In genomic region chr5:21391616-21392384, GRCm38 (mm10) we compare ENCODE assay signal across 18 mouse cellular contexts. TPM values are rescaled to one million over a fixed set of nuclear protein-coding genes. Genes with fewer than 3 reads are reported as not detected.
A peak's percentile ranks its signal among the peaks of the same experiment; 100 is the strongest.
DNase-seq lines count a peak whose midpoint lies in the region; ATAC-seq and TF ChIP-seq lines count a peak whose summit lies in the region.
"Had no signal": no experiment of that assay in that cellular context is flagged by ENCODE, and none has a peak within 500 bp of the region (broad histone marks: within the 10 kb centered on the region; RNA-seq: fewer than 3 reads in every experiment).

No protein-coding gene starts in this region.

- no peaks in the 10 kb centered on the region for H3K9me3 ChIP-seq in heart, embryonic 13.5 days
- no peaks in the 10 kb centered on the region for H3K9me3 ChIP-seq in neural tube, embryonic 12.5 days
- H3K9me3 ChIP-seq in neural tube, embryonic 15.5 days (replicated peaks) = no peaks in the 10 kb centered on the region
- H3K9me3 ChIP-seq in kidney, postnatal 0 days (replicated peaks; ENCODE audit: low read length) = no peaks in the 10 kb centered on the region
- H3K9me3 ChIP-seq in stomach, embryonic 16.5 days (replicated peaks; ENCODE audit: control insufficient read depth, low read length) = no peaks in the 10 kb centered on the region
- H3K9me3 ChIP-seq in hindbrain, postnatal 0 days (ENCODE audit: low read length) = no peaks in the 10 kb centered on the region
- H3K9me3 ChIP-seq: embryonic facial prominence, embryonic 12.5 days; forebrain, embryonic 13.5 days; midbrain, embryonic 12.5 days had no signal

- H3K27me3 ChIP-seq in heart, embryonic 13.5 days (replicated peaks) = no peaks in the 10 kb centered on the region
- no peaks in the 10 kb centered on the region for H3K27me3 ChIP-seq in neural tube, embryonic 12.5 days (replicated peaks)
- H3K27me3 ChIP-seq in neural tube, embryonic 15.5 days (replicated peaks) = no peaks in the 10 kb centered on the region
- no peaks in the 10 kb centered on the region for H3K27me3 ChIP-seq in kidney, postnatal 0 days (ENCODE audit: insufficient read depth, low read length)
- H3K27me3 ChIP-seq in stomach, embryonic 16.5 days (ENCODE audit: control insufficient read depth, insufficient read depth, low read length) = no peaks in the 10 kb centered on the region
- no peaks in the 10 kb centered on the region for H3K27me3 ChIP-seq in hindbrain, postnatal 0 days (ENCODE audit: insufficient read depth, low read length)
- H3K27me3 ChIP-seq: embryonic facial prominence, embryonic 12.5 days; forebrain, embryonic 13.5 days; midbrain, embryonic 12.5 days had no signal

- TF ChIP-seq CTCF in kidney, postnatal 0 days (IDR thresholded peaks at IDR 0.05; ENCODE audit: low read depth) = no peak
- no peak for TF ChIP-seq CTCF in hindbrain, postnatal 0 days (IDR thresholded peaks at IDR 0.05; ENCODE audit: low read depth)

- no peak for ATAC-seq in heart, embryonic 13.5 days (ENCODE audit: extremely low read depth, insufficient number of reproducible peaks, low FRiP score, low TSS enrichment)
- peak; percentile 17; the same call in 1 of the 2 replicates for ATAC-seq in neural tube, embryonic 12.5 days (ENCODE audit: low FRiP score, low read depth)
- ATAC-seq in neural tube, embryonic 15.5 days (ENCODE audit: low FRiP score) = no peak
- peak; percentile 75 for ATAC-seq in kidney, postnatal 0 days (replicated peaks; ENCODE audit: low FRiP score, low read depth)
- peak; percentile 66 for ATAC-seq in stomach, embryonic 16.5 days (ENCODE audit: insufficient read depth, low FRiP score)
- ATAC-seq in hindbrain, postnatal 0 days = no peak
- ATAC-seq: forebrain, embryonic 13.5 days had no signal

- no peaks in the 10 kb centered on the region for H3K36me3 ChIP-seq in heart, embryonic 13.5 days
- H3K36me3 ChIP-seq in neural tube, embryonic 12.5 days = no peaks in the 10 kb centered on the region
- no peaks in the 10 kb centered on the region for H3K36me3 ChIP-seq in neural tube, embryonic 15.5 days
- H3K36me3 ChIP-seq in kidney, postnatal 0 days (ENCODE audit: insufficient read depth, low read length) = no peaks in the 10 kb centered on the region
- H3K36me3 ChIP-seq in stomach, embryonic 16.5 days (ENCODE audit: control insufficient read depth, insufficient read depth, low read length) = no peaks in the 10 kb centered on the region
- no peaks in the 10 kb centered on the region for H3K36me3 ChIP-seq in hindbrain, postnatal 0 days (ENCODE audit: insufficient read depth, low read length)
- H3K36me3 ChIP-seq: embryonic facial prominence, embryonic 12.5 days; midbrain, embryonic 12.5 days had no signal

- H3K4me2 ChIP-seq in heart, embryonic 13.5 days = peak overlapping the region; percentile 31
- H3K4me2 ChIP-seq in neural tube, embryonic 12.5 days (replicated peaks) = no peak overlapping the region
- H3K4me2 ChIP-seq in neural tube, embryonic 15.5 days = no peak overlapping the region
- no peak overlapping the region for H3K4me2 ChIP-seq in kidney, postnatal 0 days (ENCODE audit: low read length)
- no peak overlapping the region for H3K4me2 ChIP-seq in stomach, embryonic 16.5 days (ENCODE audit: low read depth, low read length)
- no peak overlapping the region for H3K4me2 ChIP-seq in hindbrain, postnatal 0 days (ENCODE audit: low read depth, low read length)
- H3K4me2 ChIP-seq: embryonic facial prominence, embryonic 12.5 days; forebrain, embryonic 13.5 days; hindbrain, embryonic 14.5 days; midbrain, embryonic 12.5 days had no signal

- H3K27ac ChIP-seq in heart, embryonic 13.5 days (replicated peaks) = 0 out of 2 replicates have a peak overlapping the region, but pooled peaks have one; percentile 42
- H3K27ac ChIP-seq in neural tube, embryonic 12.5 days = no peak overlapping the region
- no peak overlapping the region for H3K27ac ChIP-seq in neural tube, embryonic 15.5 days (replicated peaks)
- no peak overlapping the region for H3K27ac ChIP-seq in kidney, postnatal 0 days
- H3K27ac ChIP-seq in stomach, embryonic 16.5 days (ENCODE audit: low read length) = peak overlapping the region; percentile 48; the same call in 1 of the 2 replicates
- no peak overlapping the region for H3K27ac ChIP-seq in hindbrain, postnatal 0 days
- H3K27ac ChIP-seq: embryonic facial prominence, embryonic 12.5 days; forebrain, embryonic 13.5 days; hindbrain, embryonic 14.5 days; midbrain, embryonic 12.5 days had no signal

- WGBS in heart, embryonic 13.5 days = 25% methylated on average over 12 of the region's 13 CpGs
- WGBS in neural tube, embryonic 12.5 days = 50% methylated on average over 13 of the region's 13 CpGs
- WGBS in neural tube, embryonic 15.5 days = 37% methylated on average over 12 of the region's 13 CpGs
- 23% methylated on average over 12 of the region's 13 CpGs for WGBS in kidney, postnatal 0 days
- 19% methylated on average over 12 of the region's 13 CpGs for WGBS in stomach, embryonic 16.5 days
- 34% methylated on average over 13 of the region's 13 CpGs for WGBS in hindbrain, postnatal 0 days

- DNase-seq in heart, adult 18-20 months = no peak
- peak; percentile 40 for DNase-seq in kidney, postnatal 0 days (ENCODE audit: low spot score)
- no peak for DNase-seq in hindbrain, postnatal 0 days (ENCODE audit: low spot score)
- no peak for DNase-seq in right cerebral cortex, adult 2 months (ENCODE audit: low spot score in 2 of 2)
- DNase-seq: cerebellum, adult 9-10 months; gastrocnemius, postnatal 25 days; layer of hippocampus, postnatal 36 days; liver; right cerebral cortex, postnatal 25 days had no signal

- H3K4me1 ChIP-seq in heart, embryonic 13.5 days = peaks cover 30% of the 10 kb centered on the region
- no peaks in the 10 kb centered on the region for H3K4me1 ChIP-seq in neural tube, embryonic 12.5 days
- 0 out of 2 replicates have a peak, but pooled peaks cover 4% of the 10 kb centered on the region for H3K4me1 ChIP-seq in neural tube, embryonic 15.5 days
- H3K4me1 ChIP-seq in kidney, postnatal 0 days (replicated peaks; ENCODE audit: insufficient read depth, low read length) = no peaks in the 10 kb centered on the region
- no peaks in the 10 kb centered on the region; the same call in 1 of the 2 replicates for H3K4me1 ChIP-seq in stomach, embryonic 16.5 days (ENCODE audit: control insufficient read depth, insufficient read depth, low read length)
- no peaks in the 10 kb centered on the region for H3K4me1 ChIP-seq in hindbrain, postnatal 0 days (ENCODE audit: insufficient read depth, low read length)
- H3K4me1 ChIP-seq: embryonic facial prominence, embryonic 12.5 days had no signal

- no peak overlapping the region for H3K4me3 ChIP-seq in heart, embryonic 13.5 days
- H3K4me3 ChIP-seq in neural tube, embryonic 12.5 days = no peak overlapping the region
- H3K4me3 ChIP-seq in neural tube, embryonic 15.5 days (replicated peaks) = no peak overlapping the region
- no peak overlapping the region for H3K4me3 ChIP-seq in kidney, postnatal 0 days (replicated peaks; ENCODE audit: low read depth, low read length)
- no peak overlapping the region for H3K4me3 ChIP-seq in stomach, embryonic 16.5 days (replicated peaks; ENCODE audit: low read length)
- no peak overlapping the region for H3K4me3 ChIP-seq in hindbrain, postnatal 0 days (ENCODE audit: low read length)
- H3K4me3 ChIP-seq: embryonic facial prominence, embryonic 12.5 days; forebrain, embryonic 13.5 days; midbrain, embryonic 12.5 days had no signal

- H3K9ac ChIP-seq in heart, embryonic 13.5 days = 0 out of 2 replicates have a peak overlapping the region, but pooled peaks have one; percentile 14
- no peak overlapping the region for H3K9ac ChIP-seq in neural tube, embryonic 12.5 days
- no peak overlapping the region for H3K9ac ChIP-seq in neural tube, embryonic 15.5 days (replicated peaks)
- H3K9ac ChIP-seq in kidney, postnatal 0 days (ENCODE audit: low read depth, low read length) = no peak overlapping the region
- H3K9ac ChIP-seq in stomach, embryonic 16.5 days (ENCODE audit: low read length) = no peak overlapping the region
- no peak overlapping the region for H3K9ac ChIP-seq in hindbrain, postnatal 0 days (replicated peaks; ENCODE audit: low read length)
- H3K9ac ChIP-seq: embryonic facial prominence, embryonic 12.5 days; forebrain, embryonic 13.5 days; hindbrain, embryonic 14.5 days; midbrain, embryonic 12.5 days had no signal

RNA-seq across cellular contexts. Expression of gene Fgl2, which starts 19.4 kb away (rescaled TPM):
- polyA plus RNA-seq in heart, embryonic 13.5 days (2015; fragmentation: Nextera tagmentation; extraction: Ambion mirVana) = 24.5 TPM in 2 replicates
- total RNA-seq in heart, adult 18-20 months (2021) = 10 to 100 TPM; 16.5 to 22.9 TPM
- polyA plus RNA-seq in neural tube, embryonic 12.5 days (2016; fragmentation: Nextera tagmentation; extraction: Ambion mirVana) = 2.3 and 3.5 TPM in 2 replicates
- polyA plus RNA-seq in neural tube, embryonic 15.5 days (2015; fragmentation: Nextera tagmentation; extraction: Ambion mirVana) = 5.6 and 6.9 TPM in 2 replicates
- 11.1 and 11.9 TPM in 2 replicates for polyA plus RNA-seq in kidney, postnatal 0 days (2015; fragmentation: Nextera tagmentation; extraction: Ambion mirVana)
- polyA plus RNA-seq in stomach, embryonic 16.5 days (2015; fragmentation: Nextera tagmentation; extraction: Ambion mirVana) = 15.9 and 17.2 TPM in 2 replicates
- 3.1 and 3.4 TPM in 2 replicates for total RNA-seq in hindbrain, postnatal 0 days (2014; rRNA removed)
- polyA plus RNA-seq in hindbrain, postnatal 0 days (2015; fragmentation: Nextera tagmentation; extraction: Ambion mirVana) = 2.5 and 2.6 TPM in 2 replicates

RNA-seq across cellular contexts. Expression of gene Ccdc146, which starts 32.7 kb away (rescaled TPM):
- 1.6 and 2.2 TPM in 2 replicates for polyA plus RNA-seq in heart, embryonic 13.5 days (2015; fragmentation: Nextera tagmentation; extraction: Ambion mirVana)
- 1 to 10 TPM; 3.4 to 4.4 TPM for total RNA-seq in heart, adult 18-20 months (2021)
- 0.09 and 0.30 TPM in 2 replicates for polyA plus RNA-seq in neural tube, embryonic 12.5 days (2016; fragmentation: Nextera tagmentation; extraction: Ambion mirVana)
- polyA plus RNA-seq in neural tube, embryonic 15.5 days (2015; fragmentation: Nextera tagmentation; extraction: Ambion mirVana) = 0.49 and 0.59 TPM in 2 replicates
- polyA plus RNA-seq in kidney, postnatal 0 days (2015; fragmentation: Nextera tagmentation; extraction: Ambion mirVana) = 0.09 TPM in 1 of 2 replicates, not detected in the other
- polyA plus RNA-seq in stomach, embryonic 16.5 days (2015; fragmentation: Nextera tagmentation; extraction: Ambion mirVana) = 0.62 and 0.72 TPM in 2 replicates
- 0.14 and 0.37 TPM in 2 replicates for total RNA-seq in hindbrain, postnatal 0 days (2014; rRNA removed)
- 0.66 and 1.2 TPM in 2 replicates for polyA plus RNA-seq in hindbrain, postnatal 0 days (2015; fragmentation: Nextera tagmentation; extraction: Ambion mirVana)
- polyA plus RNA-seq: C2C12; embryonic facial prominence, embryonic 12.5 days had no signal

RNA-seq across cellular contexts. Expression of gene Fam185a, which starts 33.0 kb away (rescaled TPM):
- polyA plus RNA-seq in heart, embryonic 13.5 days (2015; fragmentation: Nextera tagmentation; extraction: Ambion mirVana) = 7.3 and 7.7 TPM in 2 replicates
- 10 to 100 TPM; 20.7 to 22.3 TPM for total RNA-seq in heart, adult 18-20 months (2021)
- polyA plus RNA-seq in neural tube, embryonic 12.5 days (2016; fragmentation: Nextera tagmentation; extraction: Ambion mirVana) = 5.4 and 5.5 TPM in 2 replicates
- 9.9 and 10.2 TPM in 2 replicates for polyA plus RNA-seq in neural tube, embryonic 15.5 days (2015; fragmentation: Nextera tagmentation; extraction: Ambion mirVana)
- 4.9 and 5.1 TPM in 2 replicates for polyA plus RNA-seq in kidney, postnatal 0 days (2015; fragmentation: Nextera tagmentation; extraction: Ambion mirVana)
- polyA plus RNA-seq in stomach, embryonic 16.5 days (2015; fragmentation: Nextera tagmentation; extraction: Ambion mirVana) = 6.5 and 6.8 TPM in 2 replicates
- 11.8 and 13.2 TPM in 2 replicates for total RNA-seq in hindbrain, postnatal 0 days (2014; rRNA removed)
- polyA plus RNA-seq in hindbrain, postnatal 0 days (2015; fragmentation: Nextera tagmentation; extraction: Ambion mirVana) = 8.9 and 9.6 TPM in 2 replicates

Comparison
In these comparisons a context has a peak if more than half of its experiments do, and no peak if none do; other contexts are left out.
1. ATAC-seq: peak in neural tube, embryonic 12.5 days (single experiment), kidney, postnatal 0 days (single experiment) and stomach, embryonic 16.5 days (single experiment); none in heart, embryonic 13.5 days (single experiment), neural tube, embryonic 15.5 days (single experiment) and hindbrain, postnatal 0 days (single experiment).
2. H3K27ac ChIP-seq: peak in heart, embryonic 13.5 days (single experiment) and stomach, embryonic 16.5 days (single experiment); none in neural tube, embryonic 12.5 days (single experiment), neural tube, embryonic 15.5 days (single experiment), kidney, postnatal 0 days (single experiment) and hindbrain, postnatal 0 days (single experiment).